Mouse (Mus musculus): ENCODE data around the gene Psma2. TPM values are rescaled to one million over a fixed set of nuclear protein-coding genes. Genes with fewer than 3 reads are reported as not detected.

The Psma2 gene
- polyA plus RNA-seq (2017; shearing (Covaris generic)): 100 to 1,000 TPM; 229 to 230 TPM

GRCm38 (mm10) chr13:14612926-14613529 lies at the start of gene Psma2, which contains the start of gene Mrpl32:
TSS of gene Psma2 (plus strand) at chr13:14613240.
TSS of gene Mrpl32 (minus strand) at chr13:14613165.

GRCm38 (mm10) chr13:14629726-14630641 lies 16.9 kb downstream of the Psma2 start, which contains the start of gene AW209491:
TSS of gene AW209491 (plus strand) at chr13:14630154.

Other genes with a start within 250 kb of the Psma2 start
- 1 to 10 TPM; 1.1 to 2.2 TPM for gene Hecw1, start 90.0 kb upstream of the Psma2 start, polyA plus RNA-seq (2017; shearing (Covaris generic))
- 100 to 1,000 TPM; 108 to 112 TPM for gene Mrpl32, start 75 bp upstream of the Psma2 start, polyA plus RNA-seq (2017; shearing (Covaris generic))
- 10 to 100 TPM; 16.6 to 19.6 TPM for gene AW209491, start 16.9 kb downstream of the Psma2 start, polyA plus RNA-seq (2017; shearing (Covaris generic))